Mouse (Mus musculus): ENCODE data around the gene Ptprt. TPM values are rescaled to one million over a fixed set of nuclear protein-coding genes. Genes with fewer than 3 reads are reported as not detected.

Ptprt gene
- total and polyA plus RNA-seq, 3 experiments, result 0.76 TPM; not detected in 2

- dilution Hi-C loops (cut with MboI; ENCODE audit: extremely low pct_ligation_motif_present, extremely low pct_unique_long_range_greater_than_20kb, low sequenced_read_pairs) (no loop called here), in situ Hi-C loops (cut with MboI; ENCODE audit: low pct_ligation_motif_present, low pct_unique_long_range_greater_than_20kb, low sequenced_read_pairs) (no loop called here)
- Histone ChIP-seq H3K27me3 (replicated peaks) (no peaks in the 10 kb centered on the region), H3K4me2 (ENCODE audit: insufficient read depth, low read depth, poor library complexity, severe bottlenecking) (no peak overlapping the region), H3K36me3 (replicated peaks in 1 of 2; ENCODE audit: control insufficient read depth in 1 of 2, insufficient read depth in 1 of 2, low read length in 1 of 2) (no peaks in the 10 kb centered on the region), H3K4me3 (replicated peaks in 1 of 3; ENCODE audit: low read depth in 2 of 3, low read length in 2 of 3, poor library complexity in 1 of 3) (no peak overlapping the region), H3K4me1 (ENCODE audit: control insufficient read depth in 1 of 2, insufficient read depth in 2 of 2) (no peaks in the 10 kb centered on the region), H3K27ac (ENCODE audit: insufficient read depth, low read depth) (no peak overlapping the region), H3K79me2 (replicated peaks; ENCODE audit: control insufficient read depth, extremely low read depth, insufficient read depth, poor library complexity, severe bottlenecking) (no peaks in the 10 kb centered on the region), H3K9me3 (replicated peaks; ENCODE audit: low read length) (peaks cover 74% of the 10 kb centered on the region), H3K9ac (ENCODE audit: insufficient read depth, low read depth) (no peak overlapping the region)
- DNase-seq (ENCODE audit: extremely low read depth), result no peak
- TF ChIP-seq JUN (IDR thresholded peaks at IDR 0.05; ENCODE audit: insufficient read depth, low read depth, low read length) (no peak), NELFE (IDR thresholded peaks at IDR 0.05; ENCODE audit: low read depth, low read length) (no peak), MAX (IDR thresholded peaks at IDR 0.05; ENCODE audit: low read length) (no peak), POLR2A (IDR thresholded peaks at IDR 0.05; ENCODE audit: low read depth, low read length) (no peak), MAFK (IDR thresholded peaks at IDR 0.05; ENCODE audit: insufficient replicate concordance, low read length) (no peak), MAZ (IDR thresholded peaks at IDR 0.05; ENCODE audit: low read depth, low read length) (no peak), KAT2A (IDR thresholded peaks at IDR 0.05; ENCODE audit: insufficient replicate concordance, low read length) (no peak), POLR2AphosphoS2 (IDR thresholded peaks at IDR 0.05; ENCODE audit: low read depth, low read length) (no peak), SMC3 (IDR thresholded peaks at IDR 0.05; ENCODE audit: low read depth, low read length) (no peak), MYC (IDR thresholded peaks at IDR 0.05; ENCODE audit: low read depth, low read length) (no peak), NRF1 (IDR thresholded peaks at IDR 0.05; ENCODE audit: low read depth, low read length) (no peak), TCF12 (IDR thresholded peaks at IDR 0.05; ENCODE audit: low read depth, low read length) (no peak), CTCF (conservative IDR thresholded peaks at IDR 0.05 in 1 of 2, IDR thresholded peaks at IDR 0.05 in 1 of 2; ENCODE audit: low read depth in 2 of 2, low read length in 2 of 2) (no peak), EP300 (IDR thresholded peaks at IDR 0.05; ENCODE audit: low read length) (no peak), JUND (conservative IDR thresholded peaks at IDR 0.05; ENCODE audit: low read depth, low read length) (no peak), RCOR1 (conservative IDR thresholded peaks at IDR 0.05; ENCODE audit: low read depth, low read length) (no peak), USF2 (conservative IDR thresholded peaks at IDR 0.05; ENCODE audit: low read depth, low read length) (no peak), MEF2A (IDR thresholded peaks at IDR 0.05; ENCODE audit: borderline replicate concordance, low read depth, low read length) (no peak), CHD2 (IDR thresholded peaks at IDR 0.05; ENCODE audit: low read length) (no peak), MXI1 (IDR thresholded peaks at IDR 0.05; ENCODE audit: low read depth, low read length) (no peak)
These were observed 83.1 kb downstream of the Ptprt start for GRCm38 (mm10) chr2:162577819-162578218.

- TF ChIP-seq ZMIZ1 (IDR thresholded peaks at IDR 0.05; ENCODE audit: low read depth, low read length), result no peak
- TF ChIP-seq UBTF (IDR thresholded peaks at IDR 0.05; ENCODE audit: low read depth, low read length), result no peak
- TF ChIP-seq ZNF384 (IDR thresholded peaks at IDR 0.05; ENCODE audit: low read depth, low read length), result no peak
- no peak for TF ChIP-seq CTCF (conservative IDR thresholded peaks at IDR 0.05 in 1 of 2, IDR thresholded peaks at IDR 0.05 in 1 of 2; ENCODE audit: low read depth in 2 of 2, low read length in 2 of 2)
- TF ChIP-seq ZKSCAN1 (IDR thresholded peaks at IDR 0.05; ENCODE audit: borderline replicate concordance, low read depth, low read length), result no peak
- TF ChIP-seq BHLHE40 (IDR thresholded peaks at IDR 0.05; ENCODE audit: low read depth, low read length), result no peak
- no peak for TF ChIP-seq JUN (IDR thresholded peaks at IDR 0.05; ENCODE audit: insufficient read depth, low read depth, low read length)
- TF ChIP-seq IRF4 (IDR thresholded peaks at IDR 0.05; ENCODE audit: low read depth, low read length), result no peak
- TF ChIP-seq TCF12 (IDR thresholded peaks at IDR 0.05; ENCODE audit: low read depth, low read length), result no peak
- TF ChIP-seq JUND (conservative IDR thresholded peaks at IDR 0.05; ENCODE audit: low read depth, low read length), result no peak
- TF ChIP-seq NELFE (IDR thresholded peaks at IDR 0.05; ENCODE audit: low read depth, low read length), result no peak
- TF ChIP-seq MAX (IDR thresholded peaks at IDR 0.05; ENCODE audit: low read length), result no peak
- TF ChIP-seq EP300 (IDR thresholded peaks at IDR 0.05; ENCODE audit: low read length), result no peak
- no peak for TF ChIP-seq ETS1 (conservative IDR thresholded peaks at IDR 0.05; ENCODE audit: low read depth, low read length)
- H3K4me3 ChIP-seq (replicated peaks in 1 of 3; ENCODE audit: low read depth in 2 of 3, low read length in 2 of 3, poor library complexity in 1 of 3), result no peak overlapping the region
- H3K4me1 ChIP-seq (ENCODE audit: control insufficient read depth in 1 of 2, insufficient read depth in 2 of 2), result no peaks in the 10 kb centered on the region
- H3K36me3 ChIP-seq (replicated peaks in 1 of 2; ENCODE audit: control insufficient read depth in 1 of 2, insufficient read depth in 1 of 2, low read length in 1 of 2), result no peaks in the 10 kb centered on the region
- H3K9ac ChIP-seq (ENCODE audit: insufficient read depth, low read depth), result no peak overlapping the region
- H3K79me2 ChIP-seq (replicated peaks; ENCODE audit: control insufficient read depth, extremely low read depth, insufficient read depth, poor library complexity, severe bottlenecking), result no peaks in the 10 kb centered on the region
- no peak for DNase-seq (ENCODE audit: extremely low read depth)
- no peak overlapping the region for H3K27ac ChIP-seq (ENCODE audit: insufficient read depth, low read depth)
- in situ Hi-C loops (cut with MboI; ENCODE audit: low pct_ligation_motif_present, low pct_unique_long_range_greater_than_20kb, low sequenced_read_pairs), result no loop called here
- dilution Hi-C loops (cut with MboI; ENCODE audit: extremely low pct_ligation_motif_present, extremely low pct_unique_long_range_greater_than_20kb, low sequenced_read_pairs), result no loop called here
- H3K9me3 ChIP-seq (replicated peaks; ENCODE audit: low read length), result peaks cover 86% of the 10 kb centered on the region
- H3K4me2 ChIP-seq (ENCODE audit: insufficient read depth, low read depth, poor library complexity, severe bottlenecking), result no peak overlapping the region
- no peaks in the 10 kb centered on the region for H3K27me3 ChIP-seq (replicated peaks)
These were observed 88.1 kb downstream of the Ptprt start for GRCm38 (mm10) chr2:162572851-162573250.

Measured in CH12.LX (cell line).